Mouse (Mus musculus) ES-E14 (cell line): ENCODE measurements at regions not wholly inside any gene's neighbourhood (a gene's known extent, or its start where the extent isn't known, plus 50 kb on each side); places are given as distances from the start of the nearest gene placed in this dataset.

Source experiments
- CHD2 ChIP-seq: IDR thresholded peaks from 2 replicates; pipeline ENCODE4 v1.6.1; 2014; ENCODE audit warnings: mild to moderate bottlenecking, low read depth, low read length, inconsistent platforms
- HCFC1 ChIP-seq: IDR thresholded peaks from 2 replicates; pipeline ENCODE4 v1.6.1; 2012; ENCODE audit warnings: low read length, inconsistent platforms, borderline replicate concordance; ENCODE audit not compliant: insufficient read depth
- ZNF384 ChIP-seq: IDR thresholded peaks from 2 replicates; pipeline ENCODE4 v1.6.1; 2012; ENCODE audit warnings: low read depth, low read length, inconsistent platforms

- TF ChIP-seq HCFC1 (no peak), CHD2 (no peak), ZNF384 (no peak)
These were observed 63.3 kb upstream of the Rap1b start for GRCm38 (mm10) chr10:117909155-117909554.
